Mouse (Mus musculus): Measurements from ENCODE around the gene Med13l. TPM values are rescaled to one million over a fixed set of nuclear protein-coding genes. Genes with fewer than 3 reads are reported as not detected.

The Med13l gene
- polyA plus RNA-seq, 1 experiment from 2014 or later = 10.2 TPM

- no peak for ATAC-seq (replicated peaks; ENCODE audit: low FRiP score)
- H3K9me3 ChIP-seq (replicated peaks) = no peaks in the 10 kb centered on the region
- H3K9ac ChIP-seq = no peak overlapping the region
- H3K4me1 ChIP-seq = peaks cover 49% of the 10 kb centered on the region
- no peaks in the 10 kb centered on the region for H3K27me3 ChIP-seq
- no peaks in the 10 kb centered on the region for H3K36me3 ChIP-seq
- H3K4me3 ChIP-seq (replicated peaks) = no peak overlapping the region
- H3K27ac ChIP-seq = no peak overlapping the region
- no peak overlapping the region for H3K4me2 ChIP-seq
- WGBS = 83% methylated on average over 10 of the region's 10 CpGs
These were observed 130.7 kb downstream of the Med13l start for GRCm38 (mm10) chr5:118691025-118691709.

- no peak overlapping the region for H3K27ac ChIP-seq
- no peaks in the 10 kb centered on the region for H3K36me3 ChIP-seq
- H3K27me3 ChIP-seq = no peaks in the 10 kb centered on the region
- WGBS = 44% methylated on average over 7 of the region's 7 CpGs
- H3K4me1 ChIP-seq = peaks cover 47% of the 10 kb centered on the region
- no peak overlapping the region for H3K4me3 ChIP-seq (replicated peaks)
- H3K9ac ChIP-seq = no peak overlapping the region
- no peaks in the 10 kb centered on the region for H3K9me3 ChIP-seq (replicated peaks)
- H3K4me2 ChIP-seq = no peak overlapping the region
- no peak for ATAC-seq (replicated peaks; ENCODE audit: low FRiP score)
These were observed 131.2 kb downstream of the Med13l start for GRCm38 (mm10) chr5:118691710-118692040.

DNA sequence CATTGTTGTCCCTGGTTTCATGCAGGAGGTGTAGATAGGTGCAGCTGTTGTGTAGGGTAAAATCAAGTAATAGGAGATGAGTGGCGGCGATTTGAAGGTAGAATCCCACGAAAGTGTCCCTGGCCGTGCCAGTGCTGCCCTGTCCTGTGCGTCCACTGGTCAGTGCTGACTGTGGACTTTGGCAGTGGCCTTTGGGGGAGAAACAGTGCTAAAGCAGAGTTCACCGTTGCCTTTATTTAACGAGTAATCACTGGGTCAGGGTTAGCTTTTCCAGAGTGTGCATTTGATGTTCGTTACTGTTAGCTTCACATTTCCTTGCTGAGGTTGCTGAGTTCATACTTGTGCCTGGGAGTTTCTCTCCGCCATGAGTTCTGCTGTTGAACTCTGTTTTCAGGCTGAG, 133.5 kb downstream of the Med13l start:
- no peak overlapping the region for H3K27ac ChIP-seq
- H3K4me3 ChIP-seq (replicated peaks) = no peak overlapping the region
- no peak overlapping the region for H3K9ac ChIP-seq
- WGBS = 71% methylated on average over 9 of the region's 9 CpGs
- no peaks in the 10 kb centered on the region for H3K27me3 ChIP-seq
- no peaks in the 10 kb centered on the region for H3K36me3 ChIP-seq
- ATAC-seq (replicated peaks; ENCODE audit: low FRiP score) = no peak
- H3K4me1 ChIP-seq = peaks cover 30% of the 10 kb centered on the region
- no peak overlapping the region for H3K4me2 ChIP-seq
- H3K9me3 ChIP-seq (replicated peaks) = no peaks in the 10 kb centered on the region

DNA sequence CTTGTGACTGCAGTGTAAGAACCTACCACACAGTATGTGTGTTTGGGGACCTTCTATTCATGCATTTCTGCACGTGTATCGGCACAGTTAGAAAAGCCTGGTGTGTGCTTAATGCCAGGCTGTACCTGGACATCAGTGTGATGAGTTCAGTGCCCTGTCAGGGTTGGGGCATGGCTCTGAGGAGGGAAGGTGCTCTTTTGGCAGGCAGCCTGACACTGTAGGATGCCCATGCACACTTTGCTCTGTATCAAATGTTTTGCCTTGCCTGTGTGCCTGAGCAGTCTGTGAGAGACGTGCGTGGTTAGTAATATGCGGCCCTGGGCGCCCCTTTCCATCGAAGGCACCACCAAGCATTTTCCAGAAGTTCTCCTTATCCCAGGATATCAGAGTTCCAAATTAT, 136.6 kb downstream of the Med13l start:
- 81% methylated on average over 7 of the region's 7 CpGs for WGBS
- ATAC-seq (replicated peaks; ENCODE audit: low FRiP score) = no peak
- Histone ChIP-seq H3K9ac (no peak overlapping the region), H3K36me3 (no peaks in the 10 kb centered on the region), H3K4me1 (peaks cover 19% of the 10 kb centered on the region), H3K4me2 (no peak overlapping the region), H3K27me3 (no peaks in the 10 kb centered on the region), H3K4me3 (replicated peaks) (no peak overlapping the region), H3K9me3 (replicated peaks) (no peaks in the 10 kb centered on the region), H3K27ac (no peak overlapping the region)

DNA sequence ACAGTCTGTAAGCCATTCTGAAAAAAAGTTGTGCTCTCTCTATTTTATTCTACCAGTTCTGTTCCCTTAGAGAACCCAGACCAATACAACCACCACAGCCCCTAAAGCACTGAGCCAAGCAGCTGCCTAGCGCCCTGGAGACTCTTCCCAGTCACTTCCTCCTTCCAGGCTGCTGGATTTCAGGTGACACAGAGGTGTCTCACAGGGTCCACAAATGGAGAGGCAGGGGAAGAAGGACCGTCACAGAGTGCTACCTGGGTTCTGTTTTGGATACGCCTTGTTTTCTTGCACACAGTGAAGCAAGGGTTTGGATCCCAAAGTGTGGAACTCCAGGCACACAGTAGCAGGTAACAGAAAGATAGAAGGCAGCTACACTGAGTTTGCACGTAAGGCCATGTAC, 140.5 kb downstream of the Med13l start:
- H3K4me3 ChIP-seq (replicated peaks) = no peak overlapping the region
- 83% methylated on average over 4 of the region's 4 CpGs for WGBS
- ATAC-seq (replicated peaks; ENCODE audit: low FRiP score) = no peak
- H3K4me1 ChIP-seq = peaks cover 19% of the 10 kb centered on the region; the same call in 1 of the 2 replicates
- H3K36me3 ChIP-seq = no peaks in the 10 kb centered on the region
- H3K27ac ChIP-seq = no peak overlapping the region
- no peak overlapping the region for H3K9ac ChIP-seq
- H3K4me2 ChIP-seq = no peak overlapping the region
- H3K27me3 ChIP-seq = no peaks in the 10 kb centered on the region
- no peaks in the 10 kb centered on the region for H3K9me3 ChIP-seq (replicated peaks)

DNA sequence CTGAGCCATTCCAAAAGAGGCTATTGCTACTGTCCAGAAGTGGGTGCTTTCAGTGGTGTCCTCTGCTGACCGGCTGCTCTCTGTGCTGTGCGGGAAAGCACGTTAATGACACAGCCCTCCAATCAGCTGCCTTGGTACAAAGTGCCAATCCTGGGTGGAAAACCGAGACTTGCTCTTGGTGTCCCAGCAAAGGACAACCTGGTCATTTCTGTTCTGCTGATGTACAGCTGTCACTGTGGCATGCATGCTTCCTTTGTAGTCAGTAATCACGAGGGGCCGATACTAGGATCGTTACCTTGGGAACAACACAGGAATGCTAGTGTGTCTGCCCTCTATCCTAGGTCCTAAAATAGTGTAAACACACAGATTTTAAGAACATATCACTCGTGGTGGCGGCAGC, 142.2 kb downstream of the Med13l start:
- no peak for ATAC-seq (replicated peaks; ENCODE audit: low FRiP score)
- H3K9me3 ChIP-seq (replicated peaks) = no peaks in the 10 kb centered on the region
- no peaks in the 10 kb centered on the region for H3K36me3 ChIP-seq
- 43% methylated on average over 9 of the region's 9 CpGs for WGBS
- no peak overlapping the region for H3K27ac ChIP-seq
- no peak overlapping the region for H3K4me3 ChIP-seq (replicated peaks)
- H3K27me3 ChIP-seq = no peaks in the 10 kb centered on the region
- no peak overlapping the region for H3K4me2 ChIP-seq
- H3K4me1 ChIP-seq = peaks cover 29% of the 10 kb centered on the region
- H3K9ac ChIP-seq = no peak overlapping the region

GRCm38 (mm10) chr5:118704148-118704547, 143.7 kb downstream of the Med13l start:
- Histone ChIP-seq H3K27me3 (no peaks in the 10 kb centered on the region), H3K4me1 (peaks cover 37% of the 10 kb centered on the region), H3K9me3 (replicated peaks) (no peaks in the 10 kb centered on the region), H3K27ac (no peak overlapping the region), H3K36me3 (no peaks in the 10 kb centered on the region), H3K4me3 (replicated peaks) (no peak overlapping the region), H3K9ac (no peak overlapping the region), H3K4me2 (no peak overlapping the region)
- WGBS = 87% methylated on average over 3 of the region's 3 CpGs
- no peak for ATAC-seq (replicated peaks; ENCODE audit: low FRiP score)

DNA sequence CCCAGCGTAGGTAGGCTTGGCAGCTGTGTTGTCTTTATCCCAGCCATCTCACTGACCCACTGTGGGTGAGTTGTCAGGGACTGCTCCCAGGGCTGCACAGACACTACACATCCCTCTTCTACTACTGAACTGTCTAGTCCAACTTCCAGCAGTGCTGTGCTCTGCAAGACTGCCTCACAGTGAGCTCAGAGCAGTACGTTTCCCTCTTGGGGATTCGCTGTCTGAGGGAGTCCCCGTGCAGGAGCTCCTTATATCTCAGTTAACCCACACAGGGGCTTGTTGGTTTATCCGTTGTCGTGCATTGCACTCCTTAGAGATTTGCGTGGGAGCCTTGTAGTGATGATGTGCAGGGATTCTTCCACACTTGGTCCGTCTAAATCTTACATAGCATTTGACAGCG, 144.5 kb downstream of the Med13l start:
- peaks cover 39% of the 10 kb centered on the region for H3K4me1 ChIP-seq
- no peaks in the 10 kb centered on the region for H3K36me3 ChIP-seq
- no peak overlapping the region for H3K4me3 ChIP-seq (replicated peaks)
- H3K27me3 ChIP-seq = no peaks in the 10 kb centered on the region
- no peak overlapping the region for H3K27ac ChIP-seq
- ATAC-seq (replicated peaks; ENCODE audit: low FRiP score) = no peak
- 85% methylated on average over 9 of the region's 9 CpGs for WGBS
- H3K9me3 ChIP-seq (replicated peaks) = no peaks in the 10 kb centered on the region
- no peak overlapping the region for H3K9ac ChIP-seq
- no peak overlapping the region for H3K4me2 ChIP-seq

DNA sequence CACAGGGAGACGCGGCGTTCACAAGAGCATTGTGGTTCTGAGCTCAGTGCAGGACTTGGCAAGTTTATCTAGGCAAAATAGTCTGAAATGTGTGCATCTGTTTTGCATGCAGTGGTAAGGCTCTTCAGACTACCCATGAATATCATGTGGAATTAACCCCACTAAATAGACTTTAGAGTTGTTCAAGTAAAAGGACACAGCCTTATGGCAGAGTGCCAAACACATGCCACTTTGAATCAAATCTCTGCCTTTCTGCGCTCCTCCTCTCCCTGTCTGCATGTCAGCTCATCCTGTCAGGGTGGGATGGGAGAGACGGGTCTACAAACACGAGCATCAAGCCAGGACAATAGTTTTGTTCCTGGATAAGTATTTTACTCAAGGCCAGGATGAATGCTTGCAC, 145.5 kb downstream of the Med13l start:
- Histone ChIP-seq H3K27me3 (no peaks in the 10 kb centered on the region), H3K4me2 (no peak overlapping the region)
- no peak for ATAC-seq (replicated peaks; ENCODE audit: low FRiP score)

GRCm38 (mm10) chr5:118706414-118706813, 145.9 kb downstream of the Med13l start:
- Histone ChIP-seq H3K27me3 (no peaks in the 10 kb centered on the region), H3K9ac (no peak overlapping the region), H3K36me3 (no peaks in the 10 kb centered on the region), H3K4me2 (no peak overlapping the region), H3K4me3 (replicated peaks) (no peak overlapping the region), H3K9me3 (replicated peaks) (no peaks in the 10 kb centered on the region), H3K27ac (no peak overlapping the region), H3K4me1 (peaks cover 42% of the 10 kb centered on the region)
- WGBS = 52% methylated on average over 3 of the region's 3 CpGs
- no peak for ATAC-seq (replicated peaks; ENCODE audit: low FRiP score)

More for the DNA sequence above, 145.5 kb downstream of the Med13l start:
- WGBS = 74% methylated on average over 6 of the region's 6 CpGs
- Histone ChIP-seq H3K4me3 (replicated peaks) (no peak overlapping the region), H3K9ac (no peak overlapping the region), H3K27ac (no peak overlapping the region), H3K4me1 (peaks cover 44% of the 10 kb centered on the region), H3K9me3 (replicated peaks) (no peaks in the 10 kb centered on the region), H3K36me3 (no peaks in the 10 kb centered on the region)

DNA sequence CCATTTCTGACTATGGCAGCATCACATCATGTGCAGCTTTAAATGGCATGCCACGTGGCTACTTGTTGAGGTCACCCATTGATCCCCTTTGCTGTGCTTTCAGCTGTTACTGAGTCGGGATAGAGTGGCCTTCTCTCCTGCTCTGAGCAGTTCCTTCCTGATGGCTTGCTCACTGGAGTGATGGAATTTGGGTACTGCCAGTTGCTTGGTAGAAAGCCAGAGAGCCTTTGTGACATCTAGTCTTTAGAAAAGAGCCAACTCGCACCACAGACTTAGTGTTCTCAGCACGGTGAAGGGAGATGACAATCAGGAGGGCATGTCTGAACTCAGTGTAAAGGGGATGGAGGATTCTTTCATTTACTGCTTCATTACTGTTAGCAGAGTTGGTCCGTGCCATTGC, 147.0 kb downstream of the Med13l start:
- 61% methylated on average over 5 of the region's 5 CpGs for WGBS
- peaks cover 37% of the 10 kb centered on the region for H3K4me1 ChIP-seq

DNA sequence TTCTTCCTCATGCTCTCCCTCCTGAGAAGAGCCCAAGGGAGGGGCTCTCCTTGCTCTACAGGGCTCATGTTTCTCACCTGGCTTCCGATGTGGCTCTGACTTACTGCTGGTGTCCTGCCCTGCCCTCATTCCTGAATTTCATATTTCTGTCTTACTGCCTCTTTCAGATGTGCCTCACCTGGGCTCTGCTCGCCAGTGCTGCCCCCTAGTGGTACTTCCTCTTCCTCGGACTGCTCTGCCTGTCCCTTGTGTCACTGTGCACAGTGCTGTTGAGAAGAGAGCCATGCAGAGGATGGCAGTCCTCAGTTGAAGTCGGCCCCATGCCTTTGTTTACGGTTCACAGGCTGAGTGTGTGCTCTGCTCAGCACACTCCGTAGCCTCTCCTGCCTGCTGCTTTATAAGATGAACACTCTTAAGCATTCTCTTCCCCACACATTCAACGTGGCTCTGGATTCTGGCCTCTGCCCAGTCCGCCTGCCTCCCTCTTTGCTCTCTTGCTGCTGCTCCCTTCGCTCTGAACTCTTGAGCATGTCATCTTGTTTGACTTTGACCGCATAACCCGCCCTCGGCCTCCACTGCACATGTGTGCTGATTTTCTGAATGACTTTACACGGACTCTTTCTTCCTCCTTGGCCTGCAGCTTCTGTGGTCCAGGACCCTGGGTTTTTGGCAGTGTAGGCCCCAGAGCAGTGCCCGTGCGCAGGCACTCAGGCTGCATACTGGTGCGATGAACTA, 147.9 kb downstream of the Med13l start:
- H3K27me3 ChIP-seq = no peaks in the 10 kb centered on the region
- 64% methylated on average over 16 of the region's 16 CpGs for WGBS
- H3K9ac ChIP-seq = no peak overlapping the region
- H3K4me2 ChIP-seq = no peak overlapping the region
- 0 out of 2 replicates have a peak, but pooled peaks have one; percentile 56 for ATAC-seq (replicated peaks; ENCODE audit: low FRiP score)
- no peaks in the 10 kb centered on the region for H3K9me3 ChIP-seq (replicated peaks)
- peaks cover 28% of the 10 kb centered on the region for H3K4me1 ChIP-seq
- no peak overlapping the region for H3K4me3 ChIP-seq (replicated peaks)
- no peak overlapping the region for H3K27ac ChIP-seq
- H3K36me3 ChIP-seq = no peaks in the 10 kb centered on the region

More for the DNA sequence above, 147.0 kb downstream of the Med13l start:
- Histone ChIP-seq H3K4me2 (no peak overlapping the region), H3K36me3 (no peaks in the 10 kb centered on the region), H3K27ac (no peak overlapping the region), H3K9me3 (replicated peaks) (no peaks in the 10 kb centered on the region), H3K27me3 (no peaks in the 10 kb centered on the region), H3K4me3 (replicated peaks) (no peak overlapping the region), H3K9ac (no peak overlapping the region)
- no peak for ATAC-seq (replicated peaks; ENCODE audit: low FRiP score)

Measured in kidney, embryonic 15.5 days (tissue).